Mouse (Mus musculus): ENCODE data around the gene Lpin2.

Gene Lpin2

GRCm38 (mm10) chr17:71182211-71182721 lies at the start of gene Lpin2:
Gene Lpin2 (plus strand): TSS chr17:71182560.
- peak; percentile 46 for DNase-seq

GRCm38 (mm10) chr17:71132856-71133439 lies 49.4 kb upstream of the Lpin2 start:
- DNase-seq: no peak

- no peak for DNase-seq
Measured at GRCm38 (mm10) chr17:71134441-71134955, 47.9 kb upstream of the Lpin2 start.

- peak; percentile 54 for DNase-seq
Measured at GRCm38 (mm10) chr17:71135108-71135507, 47.3 kb upstream of the Lpin2 start.

DNA sequence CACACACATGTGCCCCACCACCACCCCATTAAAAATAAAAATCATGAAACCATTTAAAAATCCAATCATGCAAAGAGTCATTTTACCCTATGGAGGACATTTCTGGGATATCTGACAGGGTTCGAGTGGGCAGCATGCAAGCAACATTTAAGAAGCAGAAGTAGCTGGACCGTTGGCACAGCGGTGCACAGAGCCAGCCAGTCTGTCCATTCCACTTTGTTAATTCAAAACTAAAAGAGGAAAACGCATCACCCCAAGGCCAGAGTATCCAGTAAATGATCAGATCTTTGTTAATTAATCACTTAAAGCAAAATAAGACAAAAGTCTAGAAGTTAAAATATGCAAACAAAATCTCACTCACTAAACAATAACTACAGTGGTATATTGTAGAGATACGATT lies 46.5 kb upstream of the Lpin2 start:
- no peak for DNase-seq

DNA sequence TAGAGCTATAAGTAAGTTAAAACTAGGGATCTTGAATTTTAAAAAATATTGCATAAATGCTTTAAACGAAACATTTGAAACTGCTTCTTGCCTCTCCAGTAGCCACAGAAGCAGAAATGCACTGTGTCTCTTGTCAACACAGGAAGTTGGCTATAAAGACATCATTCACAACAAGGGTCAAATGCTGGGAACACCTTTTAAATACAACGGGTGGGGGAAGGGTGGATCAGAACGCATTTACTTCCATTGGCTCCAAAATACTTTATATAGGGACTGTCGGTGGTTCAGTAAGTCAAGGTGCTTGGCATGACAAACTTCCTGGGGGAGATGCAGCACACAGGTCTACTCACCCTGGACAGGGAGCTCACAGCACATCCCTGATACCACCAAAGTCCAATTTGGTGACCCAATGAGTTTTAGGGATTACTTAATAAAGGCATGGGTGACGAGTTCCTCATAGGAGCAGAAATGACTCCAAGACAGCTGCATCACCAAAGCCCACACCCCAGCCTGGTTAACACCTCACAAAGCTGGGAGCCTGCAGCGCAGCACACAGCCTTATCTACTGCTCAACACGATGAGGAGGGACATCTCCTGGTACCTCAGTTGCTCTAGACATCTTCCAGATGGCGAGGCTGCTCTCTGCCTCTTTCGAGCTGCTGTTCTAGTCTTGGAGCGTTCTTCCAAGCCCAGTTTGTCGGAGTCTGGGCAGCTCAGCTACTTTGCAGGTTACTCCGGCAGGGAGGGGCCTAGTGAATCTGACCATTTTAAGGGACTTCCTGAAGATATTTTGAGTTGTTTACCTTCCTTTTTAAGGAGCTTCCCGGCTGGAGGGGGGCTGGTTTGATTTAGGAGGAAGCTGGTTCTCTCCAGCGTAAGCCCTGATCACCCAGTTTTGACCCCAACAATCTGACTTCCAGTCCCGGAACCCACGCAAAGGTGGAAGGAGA lies 45.7 kb upstream of the Lpin2 start:
- DNase-seq: peak; percentile 6

- no peak for DNase-seq
Measured at GRCm38 (mm10) chr17:71137334-71137721, 45.0 kb upstream of the Lpin2 start.

DNA sequence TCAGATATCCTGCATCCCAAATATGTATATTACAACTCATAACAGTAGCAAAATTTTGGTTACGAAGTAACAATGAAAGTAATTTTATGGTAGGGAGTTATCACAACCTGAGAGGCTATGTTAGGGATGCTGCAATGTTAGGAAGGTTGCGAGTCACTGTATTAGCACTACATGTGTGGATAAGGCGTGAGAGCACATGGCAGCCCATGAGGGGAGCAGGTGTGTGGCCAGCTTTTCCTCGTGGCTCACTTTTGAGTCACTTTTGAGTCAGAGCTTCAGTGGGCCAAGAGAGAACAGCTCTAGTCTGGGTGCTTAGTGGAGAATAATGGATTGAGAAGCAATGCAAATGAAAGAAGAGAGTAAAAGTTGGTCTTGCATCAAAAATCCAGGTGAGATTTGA lies 40.3 kb upstream of the Lpin2 start:
- no peak for DNase-seq

- no peak for DNase-seq
Measured at GRCm38 (mm10) chr17:71143155-71143554, 39.2 kb upstream of the Lpin2 start.

DNA sequence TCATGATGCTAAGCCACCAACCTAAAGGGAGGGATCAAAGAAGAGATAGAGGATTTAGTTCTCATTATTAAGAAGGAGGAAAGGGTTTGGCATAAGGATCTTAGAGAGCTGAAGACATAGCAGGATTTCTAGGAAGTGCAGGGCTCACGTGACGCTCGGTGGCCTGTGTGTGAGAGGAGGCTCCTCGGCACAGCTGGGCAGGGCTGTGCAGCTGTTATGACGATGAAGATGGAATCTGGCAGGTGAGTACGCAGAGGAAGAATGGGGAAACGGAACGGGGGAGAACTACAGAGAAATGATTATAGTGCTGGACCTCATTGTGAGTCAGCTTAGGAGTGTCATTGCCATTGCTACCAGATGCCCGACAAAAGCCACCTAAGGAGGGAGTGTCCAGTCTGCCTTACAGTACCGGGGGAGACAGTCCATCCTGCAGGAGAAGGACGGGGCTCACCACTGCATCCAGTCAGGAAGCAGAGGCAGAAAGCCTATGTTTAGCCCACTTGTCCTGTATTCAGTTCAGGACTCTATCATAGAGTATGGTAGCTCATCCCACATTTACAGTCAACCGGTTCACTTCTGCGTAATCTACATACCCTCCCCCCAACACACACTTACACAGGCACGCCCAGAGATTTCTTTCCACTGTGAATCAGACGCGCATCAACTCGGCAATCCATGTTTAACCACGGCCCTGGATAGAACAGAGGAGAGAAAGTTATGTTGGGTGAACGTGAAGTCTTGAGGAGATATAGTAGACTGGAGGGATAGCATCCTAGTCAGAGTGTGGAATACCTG lies 37.8 kb upstream of the Lpin2 start:
- peak; percentile 1 for DNase-seq

DNA sequence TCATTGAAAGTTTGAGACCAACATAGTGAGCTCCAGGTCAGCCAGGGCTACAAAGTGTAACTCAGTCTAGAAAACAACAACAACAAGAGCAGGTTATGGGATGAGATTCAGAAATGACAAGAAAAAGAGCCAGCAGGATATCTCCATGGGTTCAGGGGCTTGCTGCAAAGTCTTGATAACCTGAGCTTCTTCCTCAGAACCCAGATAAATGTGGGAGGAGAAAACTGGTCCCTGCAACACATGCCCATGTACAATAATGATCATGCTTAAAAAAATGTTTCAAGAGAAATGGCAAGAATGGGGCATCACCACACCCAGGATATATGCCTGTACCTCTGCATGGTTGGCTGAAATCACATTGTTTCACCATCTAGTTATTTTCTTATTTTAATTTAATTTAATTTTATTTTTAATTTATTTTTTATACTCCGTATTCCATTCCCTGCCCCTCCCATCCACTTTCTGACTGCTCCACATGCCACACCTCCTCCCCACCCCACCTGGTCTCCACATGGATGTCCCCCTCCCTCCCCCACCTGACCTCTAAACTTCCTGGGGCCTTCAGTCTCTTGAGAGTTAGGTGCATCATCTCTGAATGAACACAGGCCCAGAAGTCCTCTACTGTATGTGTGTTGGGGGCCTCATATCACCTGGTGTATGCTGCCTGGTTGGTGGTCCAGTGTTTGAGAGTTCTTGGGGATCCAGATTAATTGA lies 37.0 kb upstream of the Lpin2 start:
- DNase-seq: no peak

- DNase-seq: no peak
Measured at GRCm38 (mm10) chr17:71153356-71153755, 29.0 kb upstream of the Lpin2 start.

DNA sequence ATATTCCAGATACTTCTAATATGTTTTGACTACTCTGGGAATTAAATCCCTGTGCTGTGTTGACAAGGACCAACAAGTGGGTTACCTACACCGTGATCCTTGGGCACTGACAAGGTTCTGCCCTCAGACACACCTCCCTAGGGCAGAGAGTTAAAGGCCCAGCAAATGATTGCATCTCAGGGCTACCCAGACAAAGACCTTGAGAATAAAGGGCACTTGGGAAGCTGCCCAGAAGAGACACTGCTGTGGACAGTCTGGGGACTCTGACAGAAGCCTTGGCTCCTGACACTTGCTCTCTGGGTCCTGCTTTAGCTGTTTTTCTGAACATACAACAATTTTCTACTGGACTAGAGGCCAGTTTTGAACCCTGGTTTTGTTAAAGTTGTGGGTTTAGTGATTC lies 27.1 kb upstream of the Lpin2 start:
- peak; percentile 55 for DNase-seq

DNA sequence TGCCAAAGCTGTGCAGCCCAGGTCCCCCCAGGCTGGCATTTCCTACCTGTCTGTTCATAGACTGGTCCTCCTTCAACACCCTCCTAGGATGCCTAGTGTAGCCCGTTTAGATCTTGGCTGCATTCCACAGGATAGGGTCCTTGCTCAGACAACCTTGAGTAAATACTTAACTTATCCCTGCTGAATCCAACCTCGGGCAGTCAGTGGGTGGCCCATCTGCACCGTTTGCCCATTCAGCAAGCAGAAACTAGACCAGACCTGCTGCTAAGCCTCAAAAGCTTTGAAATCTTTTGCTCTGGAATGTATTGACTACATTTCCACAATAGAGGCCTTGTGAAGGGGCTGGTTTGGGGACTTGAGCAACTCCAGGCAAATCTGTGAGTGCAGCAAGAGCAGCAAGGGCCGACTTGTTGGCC lies 23.2 kb upstream of the Lpin2 start:
- peak; percentile 75 for DNase-seq

- no peak for DNase-seq
Measured at GRCm38 (mm10) chr17:71159720-71160119, 22.6 kb upstream of the Lpin2 start.

DNA sequence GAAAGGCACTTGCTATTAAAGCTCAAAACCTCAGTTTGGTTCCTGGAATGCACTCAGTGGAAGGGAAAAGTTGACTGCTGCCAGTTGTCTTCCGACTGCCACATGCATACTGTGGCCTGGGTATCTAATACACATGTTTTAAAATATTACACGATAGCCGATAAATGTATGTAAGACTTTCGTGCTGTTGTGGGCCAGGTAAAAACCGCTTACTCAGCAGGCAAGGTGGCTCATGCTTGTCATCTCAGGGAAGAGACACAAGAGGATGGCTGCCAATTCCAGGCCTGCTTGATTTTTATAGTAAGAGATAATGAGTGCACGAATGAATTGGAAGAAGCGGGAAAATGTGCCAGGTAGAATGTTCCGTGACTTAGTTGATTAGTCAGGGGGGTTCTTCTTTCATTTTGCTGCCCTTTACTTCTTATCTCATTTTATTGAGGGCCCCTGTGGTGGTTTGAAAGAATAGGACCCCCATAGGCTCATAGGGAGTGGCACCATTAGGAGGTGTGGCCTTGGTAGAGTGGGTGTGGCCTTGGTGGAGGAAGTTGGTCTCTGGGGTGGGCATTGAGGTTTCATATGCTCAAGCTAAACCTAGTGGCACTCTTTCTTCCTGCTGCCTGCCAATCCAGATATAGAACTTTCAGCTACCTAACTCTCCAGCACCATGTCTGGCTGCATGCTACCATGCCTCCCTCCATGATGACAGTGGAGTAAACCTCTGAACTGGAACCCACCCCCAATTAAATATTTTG lies 21.9 kb upstream of the Lpin2 start:
- no peak for DNase-seq

DNA sequence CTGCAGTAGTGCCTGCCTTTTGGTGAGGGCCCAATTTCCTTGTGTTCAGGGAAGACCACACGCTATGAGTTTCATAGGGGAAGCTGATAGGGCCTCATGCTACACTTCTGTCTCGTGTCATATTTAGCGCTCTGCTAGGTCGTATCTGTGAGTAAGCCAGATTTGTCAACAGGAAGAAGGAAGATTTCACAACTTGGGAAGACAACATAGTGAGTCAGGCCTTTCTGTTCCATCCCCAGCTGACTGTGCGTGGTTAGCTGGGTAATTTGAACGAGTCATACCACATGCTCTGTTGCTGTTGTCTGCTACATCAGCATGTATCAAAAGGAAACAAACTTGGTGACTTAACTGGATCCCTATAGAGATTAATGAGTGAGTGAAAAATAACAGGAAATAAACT lies 17.4 kb upstream of the Lpin2 start:
- DNase-seq: no peak

DNA sequence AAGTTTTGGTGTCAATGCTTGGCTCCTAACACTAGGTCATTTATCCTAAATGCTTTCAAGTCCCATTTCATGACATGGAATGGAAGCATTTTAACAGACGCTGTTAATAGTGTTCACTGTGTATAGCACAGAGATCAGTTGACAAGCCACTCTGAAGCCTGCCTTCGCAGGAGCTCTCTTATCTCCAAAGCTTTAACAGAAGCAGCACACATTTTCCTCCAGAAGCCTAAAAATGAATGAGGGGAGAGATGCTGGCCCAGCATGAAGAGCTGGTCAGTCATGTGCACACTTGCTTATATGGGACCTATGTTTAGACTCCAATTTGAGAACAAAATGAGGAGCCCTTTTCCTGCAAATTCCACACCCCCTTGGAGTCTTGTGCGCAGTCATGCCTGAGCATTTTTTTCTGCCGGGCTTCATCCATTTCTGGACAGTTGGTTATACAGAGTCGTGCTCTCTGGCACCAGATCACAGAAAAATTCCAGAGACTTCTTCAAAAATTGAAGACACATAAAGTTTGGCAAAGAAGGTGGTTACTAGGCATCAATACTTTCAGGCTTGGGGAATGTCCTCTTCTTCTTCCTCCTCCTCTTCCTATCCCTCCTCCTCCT lies 14.1 kb upstream of the Lpin2 start:
- no peak for DNase-seq

DNA sequence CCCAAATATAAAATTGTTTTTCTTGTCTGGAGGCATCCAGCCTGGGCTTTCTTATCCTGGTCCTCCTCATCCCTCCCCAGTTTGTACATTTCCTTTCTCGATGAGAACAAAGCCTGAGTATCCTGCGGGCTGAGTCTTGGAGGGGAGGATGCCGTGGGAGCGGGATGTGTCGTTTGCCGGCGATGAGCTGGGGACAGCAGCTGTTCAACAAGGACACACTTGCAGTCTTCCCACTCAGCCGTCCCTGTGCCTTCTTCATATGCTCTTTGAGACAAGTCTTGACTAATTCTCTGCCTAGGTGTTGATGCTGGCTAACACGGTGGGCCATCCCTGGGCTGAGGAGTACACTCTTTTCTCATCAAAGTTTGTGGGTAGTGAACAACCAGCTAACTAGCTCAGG lies 13.5 kb upstream of the Lpin2 start:
- no peak for DNase-seq

GRCm38 (mm10) chr17:71169639-71170038 lies 12.7 kb upstream of the Lpin2 start:
- no peak for DNase-seq

DNA sequence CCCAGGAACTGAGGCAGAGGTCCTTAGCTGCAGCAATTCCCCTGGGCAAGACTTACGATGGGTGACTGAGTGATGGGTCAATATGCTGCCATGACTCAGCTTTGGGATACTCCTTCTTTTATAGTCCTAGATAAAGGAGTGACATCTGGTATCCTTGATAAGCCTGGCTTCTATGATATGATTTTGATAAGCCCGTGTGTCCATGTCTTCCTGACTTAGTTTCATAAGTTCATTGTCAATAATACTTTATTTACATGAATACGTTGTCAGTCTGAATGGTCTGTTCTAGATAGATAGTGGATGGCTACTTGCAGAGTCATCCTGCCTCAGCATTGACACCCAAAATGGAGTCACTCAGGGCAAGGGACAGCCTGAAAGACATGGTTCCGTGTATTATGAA lies 11.2 kb upstream of the Lpin2 start:
- DNase-seq: no peak
